Mouse (Mus musculus) ZHBTc4 (cell line): Measurements from ENCODE around the gene Rph3al.
A peak's percentile ranks its signal among the peaks of the same experiment; 100 is the strongest.

Source experiments
- DNase-seq: peaks from one replicate; pipeline ENCODE4 v3.0.0-alpha.2; 2011; ENCODE audit warnings: low read depth, low spot score

The Rph3al gene

DNA sequence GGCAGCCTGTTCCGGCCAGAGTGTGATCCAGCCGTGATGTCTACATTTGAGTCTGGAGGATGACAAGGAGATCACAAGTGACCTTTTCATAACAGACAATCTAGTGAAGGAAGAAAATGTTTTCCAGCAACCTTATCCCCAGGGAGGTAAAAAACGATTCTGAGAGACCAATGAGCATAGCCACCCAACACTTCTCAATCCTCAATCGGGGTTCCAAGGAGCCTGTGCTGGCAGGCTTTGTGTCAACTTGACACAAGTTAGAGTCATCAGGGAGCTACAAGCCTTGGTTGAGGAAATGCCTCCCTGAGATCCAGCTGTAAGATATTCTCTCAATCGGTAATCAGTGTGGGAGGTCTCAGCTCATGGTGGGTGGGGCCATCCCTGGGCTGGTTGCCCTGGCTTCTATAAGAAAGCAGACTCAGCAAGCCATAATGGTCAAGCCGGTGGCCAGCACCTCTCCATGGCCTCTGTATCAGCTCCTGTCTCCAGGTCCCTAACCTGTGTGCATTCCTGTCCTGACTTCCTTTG lies at the start of gene Rph3al:
TSS of gene Rph3al (minus strand) at position 51 of the 528 bp plus-strand sequence.
- no peak for DNase-seq

DNA sequence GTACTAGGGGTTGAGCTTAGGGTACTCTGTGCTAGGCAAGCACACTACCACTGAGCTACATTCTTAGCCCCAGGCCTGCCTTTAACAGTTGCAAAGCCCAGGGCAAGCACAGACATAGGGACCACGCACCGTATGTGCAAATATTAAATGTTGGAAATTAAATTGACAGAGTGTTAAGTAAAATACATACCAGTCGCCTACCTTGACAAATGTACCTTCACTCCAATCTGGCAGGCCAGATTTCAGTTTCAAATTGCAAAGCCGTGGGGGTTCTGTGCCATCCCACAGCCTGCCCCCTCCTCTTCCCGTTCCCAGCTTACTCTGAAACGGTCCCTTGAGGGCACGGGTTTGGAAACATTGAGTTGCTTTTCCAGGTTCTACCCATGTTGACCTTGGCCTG lies 47.7 kb upstream of the Rph3al start:
- no peak for DNase-seq

DNA sequence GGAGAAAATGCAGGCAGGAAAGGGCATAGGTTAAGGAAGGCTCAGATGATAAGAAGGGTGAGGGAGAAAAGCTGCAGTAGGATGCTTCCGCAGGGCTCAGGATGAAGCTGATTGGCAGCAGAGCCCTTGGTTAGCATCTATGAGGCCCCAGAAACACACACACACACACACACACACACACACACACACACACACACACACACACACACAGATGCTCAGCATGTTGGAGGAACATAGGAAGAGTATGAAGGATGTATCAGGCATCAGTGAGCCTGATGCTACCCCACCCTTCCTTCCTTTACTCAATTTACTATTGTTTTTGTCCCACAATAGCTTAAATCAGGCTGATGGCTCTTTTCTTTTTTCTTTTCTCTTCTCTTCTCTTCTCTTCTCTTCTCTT lies 46.4 kb upstream of the Rph3al start:
- no peak for DNase-seq

DNA sequence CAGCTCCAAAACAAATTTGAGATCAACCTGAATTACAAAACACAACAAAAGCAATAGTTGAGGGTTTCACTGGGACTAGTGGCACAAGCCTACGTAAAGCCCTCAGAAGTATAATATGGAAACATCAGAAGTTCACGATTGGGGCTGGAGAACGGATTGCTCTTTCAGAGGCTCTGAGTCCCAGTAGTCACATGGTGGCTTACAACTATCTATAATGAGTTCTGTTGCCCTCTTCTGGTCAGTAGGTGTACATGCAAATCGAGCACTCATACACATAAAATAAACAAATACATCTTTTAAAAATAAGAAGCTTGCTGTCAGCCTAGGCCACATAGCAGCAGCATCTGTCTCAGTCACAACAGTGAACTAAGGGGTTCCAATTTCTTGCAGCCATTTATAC lies 45.0 kb upstream of the Rph3al start:
- peak; percentile 58 for DNase-seq

DNA sequence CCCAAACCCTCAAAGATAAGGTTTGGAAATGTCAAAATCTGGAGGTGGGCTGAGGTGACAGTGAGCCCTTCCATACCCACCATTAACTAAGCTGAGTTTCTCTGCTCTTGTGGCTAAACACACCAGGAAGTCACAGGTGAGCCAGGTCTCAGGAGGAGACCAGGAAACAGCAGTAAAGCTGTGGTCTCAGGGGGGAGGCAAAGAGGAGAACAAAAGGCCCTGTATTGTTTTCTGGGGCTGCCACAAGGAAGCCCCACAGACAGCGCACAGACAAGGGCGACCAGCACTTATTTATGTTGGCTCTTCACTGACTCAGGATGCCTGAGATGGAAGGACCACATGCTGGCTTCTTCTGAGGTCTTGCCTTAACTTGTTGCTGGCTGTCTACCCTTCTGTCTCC lies 42.2 kb upstream of the Rph3al start:
- DNase-seq = no peak

DNA sequence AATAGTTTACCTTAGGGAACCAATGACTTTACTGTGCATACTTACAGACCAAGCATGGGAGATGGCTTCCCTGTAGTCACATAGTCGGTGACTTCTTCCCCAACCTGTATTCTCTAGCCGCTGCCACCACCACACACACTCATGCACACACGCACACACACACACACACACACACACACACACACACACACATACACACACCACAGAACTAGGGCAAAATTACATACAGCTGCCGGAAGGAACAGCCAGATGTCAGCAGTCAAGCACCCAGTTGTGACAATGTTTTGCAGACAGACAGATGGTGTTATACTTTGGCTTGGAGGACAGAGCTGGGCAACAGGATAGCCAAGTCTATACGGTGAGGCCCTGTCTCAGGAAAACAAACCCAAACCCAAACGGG lies 39.8 kb upstream of the Rph3al start:
- DNase-seq = no peak

DNA sequence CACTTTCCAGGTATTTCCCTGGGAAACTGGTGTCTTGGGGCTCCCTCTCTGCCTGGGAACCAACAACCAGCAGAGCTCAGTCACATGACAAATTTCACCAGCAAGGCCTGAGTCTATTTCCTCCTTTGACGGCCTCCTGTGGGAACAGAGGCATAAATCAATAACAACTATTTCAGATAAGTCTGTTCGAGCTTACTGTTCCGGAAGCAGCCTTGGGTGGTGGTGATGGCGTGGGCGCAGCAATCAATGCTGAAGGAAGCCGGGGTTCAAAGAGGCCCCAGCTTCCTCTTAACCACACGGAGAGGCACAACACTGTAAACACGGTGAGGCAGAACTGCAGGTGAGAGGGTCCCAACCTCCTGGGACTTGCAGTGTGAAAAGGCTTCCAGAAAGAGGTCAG lies 38.5 kb upstream of the Rph3al start:
- DNase-seq = no peak

DNA sequence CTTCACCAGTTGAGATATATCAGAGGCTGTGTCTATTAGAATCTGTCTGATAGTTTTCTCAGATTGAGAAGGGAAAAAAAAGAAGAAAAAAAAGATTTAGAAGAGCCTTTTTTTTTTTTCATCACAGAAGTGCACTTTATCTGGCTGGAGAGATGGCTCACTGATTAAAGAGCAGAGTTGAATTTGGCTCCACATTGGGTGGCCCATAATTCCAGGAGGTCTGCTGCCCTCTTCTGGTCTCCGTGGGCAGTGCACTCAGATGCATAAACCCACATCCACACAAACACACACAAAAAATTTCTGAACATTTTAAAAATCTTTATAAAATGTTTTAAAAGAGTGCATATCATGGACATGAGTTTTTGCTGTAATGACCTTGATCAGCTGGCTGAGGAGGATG lies 35.8 kb upstream of the Rph3al start:
- DNase-seq = peak; percentile 56

DNA sequence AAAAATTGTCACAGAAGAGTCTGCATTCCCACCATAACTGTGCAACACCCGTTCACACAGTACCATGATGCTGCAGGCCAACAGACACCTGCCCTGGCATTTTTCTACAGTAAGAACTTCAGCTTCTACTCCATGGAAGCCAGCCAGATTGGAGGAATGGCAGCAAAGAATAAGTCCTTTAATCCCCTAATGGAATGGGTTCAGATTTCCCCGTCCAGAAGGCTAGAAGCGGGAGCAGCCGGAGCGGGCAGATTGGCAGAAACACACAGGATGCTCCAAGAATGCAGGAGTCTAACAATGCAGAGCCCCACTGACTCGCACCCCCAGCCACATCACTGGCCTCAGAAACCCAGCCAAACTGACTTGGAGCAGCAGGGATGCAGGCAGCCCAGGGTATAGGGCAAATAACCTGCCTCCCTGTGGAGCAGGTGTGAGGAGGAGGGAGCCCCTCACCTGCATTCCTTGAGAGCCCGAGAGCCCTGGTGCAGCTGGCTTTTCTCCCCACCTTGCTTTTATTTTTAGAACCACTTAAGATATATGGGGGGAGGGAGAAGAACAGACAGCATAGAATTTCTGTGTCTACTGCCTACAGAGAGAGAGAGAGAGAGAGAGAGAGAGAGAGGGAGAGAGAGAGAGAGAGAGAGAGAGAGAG lies 34.8 kb upstream of the Rph3al start:
- no peak for DNase-seq

DNA sequence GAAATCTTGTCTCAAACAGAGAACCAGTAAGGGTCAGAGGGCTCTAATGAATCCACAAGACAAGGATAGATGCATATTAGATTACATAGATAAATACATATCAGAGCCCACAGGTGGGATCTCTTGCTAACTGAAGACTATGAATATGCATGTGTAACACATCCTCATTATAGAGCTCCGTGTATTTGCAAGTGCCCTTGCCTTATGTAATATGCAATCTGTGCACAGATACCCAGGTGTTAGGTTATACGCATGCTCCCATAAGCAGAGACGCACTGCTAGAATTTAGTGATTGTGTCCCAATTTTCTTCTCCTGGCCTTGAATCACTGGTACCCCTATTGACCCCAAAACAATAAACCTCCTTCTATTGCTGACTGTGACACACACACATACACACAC lies 34.0 kb upstream of the Rph3al start:
- DNase-seq = no peak

DNA sequence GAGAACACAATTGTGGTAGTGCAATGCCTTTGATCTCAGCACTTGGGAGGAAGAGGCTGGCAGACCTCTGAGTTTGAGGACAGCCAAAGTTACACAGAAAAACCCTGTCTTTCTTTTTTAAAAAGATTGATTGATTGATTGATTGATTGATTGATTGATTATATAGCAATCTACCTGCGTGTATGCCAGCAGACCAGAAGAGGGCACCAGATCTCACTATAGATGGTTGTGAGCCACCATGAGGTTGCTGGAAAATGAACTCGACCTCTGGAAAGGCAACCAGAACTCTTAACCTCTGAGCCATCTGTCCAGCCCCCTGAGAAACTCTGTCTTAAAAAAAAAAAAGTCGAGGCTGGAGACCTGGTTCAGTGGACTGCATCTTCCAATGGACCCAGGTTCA lies 32.4 kb upstream of the Rph3al start:
- peak; percentile 18 for DNase-seq

DNA sequence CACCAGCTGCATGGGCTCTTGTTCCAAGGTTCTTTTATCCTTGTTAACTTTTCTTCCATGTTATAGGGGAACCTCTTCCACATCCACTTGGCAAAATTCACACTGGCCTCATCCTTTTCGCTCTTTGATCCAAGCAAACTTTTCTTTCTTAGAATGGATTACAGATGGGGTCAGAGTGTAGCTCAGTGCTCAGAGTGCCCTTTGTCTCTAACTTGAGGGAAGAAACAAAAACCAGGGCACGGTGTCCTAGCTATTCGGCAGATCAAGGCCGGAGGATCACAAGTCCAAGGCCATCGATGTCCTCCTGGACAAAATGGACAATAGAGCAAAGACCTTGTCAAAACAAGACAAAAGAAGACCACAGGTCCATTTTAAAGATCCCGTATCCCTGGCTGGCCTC lies 30.5 kb upstream of the Rph3al start:
- DNase-seq = no peak

DNA sequence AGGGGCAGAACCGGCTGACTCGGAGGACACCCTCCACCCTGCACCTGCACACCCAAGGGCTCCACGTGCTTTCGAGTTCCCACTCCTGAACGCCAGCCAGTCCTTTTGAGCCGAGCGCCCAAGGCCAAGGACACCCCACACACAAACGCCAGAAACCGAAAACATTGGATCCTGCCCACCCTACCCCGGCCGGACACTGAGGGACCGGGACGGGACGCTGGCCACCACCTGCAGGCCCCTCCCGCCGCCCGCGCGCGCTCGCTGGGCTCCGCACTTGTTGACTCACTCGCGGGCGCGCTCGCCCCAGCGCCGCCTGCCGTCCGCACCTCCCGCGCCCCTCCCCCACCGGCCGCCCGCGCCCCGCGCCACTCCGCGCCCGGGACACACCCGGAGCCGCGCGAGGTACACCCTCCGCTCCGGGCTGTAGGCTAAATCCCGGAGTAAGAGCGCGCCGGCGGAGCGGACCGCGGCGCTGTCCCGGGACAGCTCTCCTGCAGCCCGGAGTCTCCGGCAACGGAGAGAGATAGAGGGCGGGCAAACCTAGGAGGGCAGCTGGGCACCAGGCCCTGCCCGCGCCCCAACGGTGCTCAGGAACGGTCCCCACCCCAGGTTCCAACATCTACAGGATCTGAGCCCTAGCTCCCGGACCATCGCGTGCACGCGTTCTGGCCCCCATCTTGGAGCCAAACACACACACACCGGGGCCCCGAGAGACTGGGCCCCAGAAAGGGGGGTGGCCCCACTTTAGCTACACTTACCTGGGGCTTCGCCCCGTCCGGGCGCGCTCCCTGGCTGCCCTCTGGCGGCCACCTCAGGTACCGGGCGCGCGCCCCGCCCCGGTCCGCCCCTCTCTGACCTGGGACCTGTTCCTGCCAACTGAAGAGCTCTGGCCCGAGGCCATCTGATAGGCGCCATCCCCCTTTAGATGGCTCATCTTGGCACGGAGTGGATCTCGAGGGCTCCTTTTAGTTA lies 28.5 kb upstream of the Rph3al start:
- peak; percentile 89 for DNase-seq

DNA sequence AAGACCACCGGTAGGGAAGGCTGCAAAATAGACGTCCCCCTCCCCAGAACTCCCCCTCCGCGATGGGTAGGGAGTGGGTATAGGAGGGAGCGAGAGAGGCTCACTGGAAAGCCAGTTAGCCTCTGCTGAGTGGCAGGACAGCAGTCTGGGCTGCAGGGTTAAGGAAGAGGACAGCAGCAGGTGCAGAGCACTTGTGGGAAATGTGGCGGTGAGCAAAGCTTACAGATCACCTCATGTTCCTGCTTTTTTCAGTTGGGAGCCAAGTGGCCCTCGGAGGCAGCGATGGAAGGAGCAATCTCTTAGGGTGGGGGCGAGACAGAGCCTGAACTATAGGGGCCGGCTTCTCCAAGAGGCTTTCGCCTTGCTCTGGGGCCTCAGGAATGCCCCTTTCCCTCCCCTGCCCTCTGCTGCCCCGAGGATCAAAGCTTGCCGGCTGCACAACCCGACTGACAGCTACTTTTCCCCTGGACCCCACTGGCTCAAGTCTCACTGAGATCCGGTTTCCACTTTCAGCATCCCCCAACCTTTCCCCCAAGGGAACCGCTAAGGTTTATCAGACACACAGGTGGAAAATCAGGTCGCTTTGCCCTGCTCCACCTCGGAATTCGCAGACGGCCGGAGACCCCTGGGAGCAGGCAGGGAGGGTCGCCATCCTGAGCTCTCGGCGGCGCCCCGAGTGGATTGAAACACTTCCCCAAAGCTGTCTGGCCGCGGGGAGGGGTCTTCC lies 27.6 kb upstream of the Rph3al start:
- peak; percentile 6 for DNase-seq

DNA sequence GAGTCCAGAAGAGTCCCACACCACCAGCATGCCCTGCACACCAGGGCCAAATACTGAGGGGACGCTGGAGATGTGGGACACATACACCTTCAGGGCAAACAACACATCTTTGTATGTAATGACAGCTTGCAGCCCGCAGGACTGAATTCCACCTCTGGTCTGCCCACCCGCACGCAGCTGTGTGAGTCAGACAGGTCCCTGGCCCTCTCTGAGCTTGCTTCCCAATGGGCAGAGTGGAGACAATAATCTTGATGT lies 26.2 kb upstream of the Rph3al start:
- DNase-seq = peak; percentile 12

DNA sequence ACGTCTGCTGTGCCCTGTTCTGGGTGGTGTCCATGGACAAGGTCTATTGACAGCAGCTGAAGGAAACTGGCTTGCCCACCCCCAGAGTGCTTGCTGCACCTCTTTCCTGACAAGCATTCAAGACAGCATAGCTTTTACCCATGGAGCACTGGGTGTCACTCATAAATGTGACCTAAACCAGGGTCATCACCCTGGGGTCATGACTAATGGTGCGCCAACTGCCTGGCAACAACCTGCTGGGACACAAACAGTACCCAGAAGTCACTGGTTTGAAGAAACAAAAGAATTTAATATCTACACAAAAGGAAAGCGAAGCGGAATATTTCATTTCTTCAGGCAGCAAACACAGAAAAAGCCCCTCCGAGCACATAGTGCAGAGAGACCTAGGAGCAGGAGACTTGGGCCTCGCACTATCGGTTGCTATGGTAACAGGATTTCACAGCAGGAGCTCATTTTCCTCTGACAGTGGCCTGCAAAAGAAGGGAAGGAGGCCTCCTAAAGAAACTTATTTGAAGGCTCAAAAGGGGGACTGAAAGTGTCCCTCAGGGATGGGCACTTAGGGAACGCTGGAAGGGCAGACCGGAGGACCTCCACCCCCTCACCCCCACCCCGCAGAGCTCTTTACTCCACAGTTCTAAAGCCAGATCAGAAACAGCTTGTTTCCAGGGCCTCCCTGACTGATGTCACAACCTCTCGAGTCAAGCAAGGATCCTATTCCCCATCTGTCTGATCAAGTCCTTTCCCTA lies 25.7 kb upstream of the Rph3al start:
- DNase-seq = peak; percentile 58

DNA sequence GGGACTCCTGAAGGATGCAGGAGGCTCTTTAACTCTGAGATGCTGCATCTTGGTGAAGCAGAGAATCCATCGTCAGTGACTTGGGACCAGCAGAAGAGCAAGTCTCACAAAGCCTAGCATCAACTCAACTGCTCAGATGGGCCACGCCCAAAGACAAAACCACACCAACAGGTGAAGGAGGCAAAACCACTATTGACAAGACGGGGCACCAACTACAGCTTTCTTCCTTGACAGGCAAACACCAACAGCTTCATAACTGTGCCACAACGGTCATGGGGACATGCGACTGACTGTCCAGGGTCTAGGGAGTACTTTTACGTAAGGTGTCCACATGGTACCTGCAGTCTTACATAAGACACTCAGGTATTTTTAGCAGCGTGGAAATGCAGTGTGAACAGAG lies 23.6 kb upstream of the Rph3al start:
- DNase-seq = no peak

DNA sequence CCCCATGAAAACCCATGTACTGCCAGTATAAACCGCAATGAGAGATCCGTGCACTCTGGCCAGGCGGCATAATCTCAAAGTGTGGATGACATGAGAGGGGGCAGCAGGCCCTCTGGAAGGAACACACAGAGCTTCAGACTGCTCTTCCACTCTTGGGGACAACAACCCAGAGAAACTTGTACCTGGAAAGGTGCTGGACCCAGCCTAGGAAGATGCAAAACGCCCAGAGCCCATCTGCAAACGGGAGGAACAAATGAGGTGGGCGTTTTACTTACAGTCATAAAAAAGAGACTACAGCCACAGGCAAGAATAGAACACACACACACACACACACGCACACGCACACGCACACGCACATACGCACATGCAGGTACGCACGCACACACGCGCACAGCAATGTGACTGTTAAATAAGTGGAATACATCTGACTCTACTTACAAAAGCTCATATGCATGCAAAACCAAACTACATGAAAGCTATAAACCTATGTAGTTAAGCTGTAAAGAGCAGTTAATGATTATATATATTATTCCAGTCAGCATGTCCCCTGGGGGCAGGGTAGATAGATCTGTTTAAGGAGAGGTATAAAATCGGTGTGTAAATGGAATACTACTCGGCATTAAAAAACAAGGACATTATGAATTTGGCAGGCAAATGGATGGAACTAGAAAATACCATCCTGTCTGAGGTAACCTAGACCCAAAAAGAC lies 19.0 kb upstream of the Rph3al start:
- DNase-seq = no peak

DNA sequence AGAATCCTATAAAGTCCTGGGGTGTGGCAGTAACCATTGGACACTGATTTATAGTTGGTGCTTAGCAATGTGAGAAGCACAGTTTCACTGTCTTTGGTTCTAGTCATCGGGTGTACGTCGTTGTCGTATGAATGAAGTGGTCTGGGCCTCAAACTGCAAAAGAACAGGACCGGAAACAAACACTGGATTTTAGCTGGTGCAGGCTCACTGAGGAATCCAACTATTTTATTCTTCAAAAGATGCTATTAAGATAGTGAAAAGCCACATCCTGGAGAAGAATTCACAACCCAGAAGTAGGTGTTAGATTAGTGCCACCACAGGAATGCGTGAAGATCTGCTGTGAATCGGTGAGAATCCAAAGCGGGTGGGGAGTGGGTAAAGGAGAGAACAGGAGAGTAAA lies 18.4 kb upstream of the Rph3al start:
- no peak for DNase-seq

DNA sequence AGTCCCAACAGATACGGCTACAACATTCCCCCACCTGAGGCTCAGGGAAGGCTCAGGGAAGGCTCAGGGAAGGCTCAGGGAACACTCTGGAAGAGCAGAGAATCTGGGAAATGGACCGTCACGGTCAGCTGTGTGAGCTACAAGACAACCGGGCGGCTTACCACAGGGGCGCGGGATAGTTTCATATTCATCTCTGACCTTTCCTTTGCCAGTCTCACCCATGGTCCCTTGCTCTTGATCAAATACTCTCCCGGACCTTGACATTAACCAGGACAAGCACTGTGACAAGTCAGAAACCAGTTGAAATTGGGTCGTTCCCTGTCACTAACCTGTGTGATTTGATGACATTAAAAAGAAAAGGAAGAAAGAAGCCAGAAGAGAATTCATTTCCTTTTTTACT lies 16.7 kb upstream of the Rph3al start:
- no peak for DNase-seq

DNA sequence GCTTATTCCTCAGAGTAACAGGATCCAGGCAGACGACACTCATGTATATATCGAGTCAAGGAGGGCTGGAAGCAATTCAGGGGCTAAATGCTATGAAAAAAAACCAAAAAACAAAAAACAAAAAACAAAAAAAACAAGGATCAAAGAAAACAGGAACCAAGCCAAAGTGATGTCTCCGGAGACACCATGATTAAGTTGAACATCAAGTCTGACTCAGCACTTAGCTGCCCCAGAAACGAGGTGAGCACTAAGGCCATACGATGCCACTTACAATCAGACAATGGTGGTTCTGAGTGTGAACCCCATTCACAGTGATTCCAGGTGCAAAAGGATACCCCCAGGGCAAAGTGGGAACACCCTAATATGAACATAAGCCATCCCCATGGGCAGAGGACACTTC lies 13.7 kb upstream of the Rph3al start:
- no peak for DNase-seq
